Mouse (Mus musculus) splenic B cell, adult 2 months (primary cell): ENCODE results near the gene Znhit2.
A peak's percentile ranks its signal among the peaks of the same experiment; 100 is the strongest.

ENCODE experiments used
- DNase-seq: peaks from one replicate; pipeline ENCODE4 v3.0.0-alpha.2; 2011; ENCODE audit warnings: low read depth, low spot score
- H3K27me3 ChIP-seq: 2 replicates; pipeline ENCODE4 v1.6.1; 2012; ENCODE audit warnings: mild to moderate bottlenecking, low read length, moderate library complexity, mixed read lengths; ENCODE audit not compliant: control insufficient read depth, poor library complexity, insufficient read depth, severe bottlenecking
- H3K36me3 ChIP-seq: 2 replicates; pipeline ENCODE4 v1.6.1; 2012; ENCODE audit warnings: mild to moderate bottlenecking, low read length, moderate library complexity, mixed read lengths; ENCODE audit not compliant: control insufficient read depth, poor library complexity, insufficient read depth, severe bottlenecking

Gene Znhit2

GRCm38 (mm10) chr19:6076564-6077393 lies 15.8 kb downstream of the Znhit2 start, which contains the start of gene Vps51:
Gene Vps51 (minus strand): TSS chr19:6077231.
- no peaks in the 10 kb centered on the region for H3K27me3 ChIP-seq
- peak; percentile 93 for DNase-seq

GRCm38 (mm10) chr19:6079983-6080480 lies 19.0 kb downstream of the Znhit2 start, which contains the start of gene Tmem262:
Gene Tmem262 (plus strand): TSS chr19:6080033.
- H3K27me3 ChIP-seq = no peaks in the 10 kb centered on the region
- H3K36me3 ChIP-seq = peaks cover 2% of the 10 kb centered on the region; the same call in 1 of the 2 replicates
- no peak for DNase-seq

More at GRCm38 (mm10) chr19:6076564-6077393, 15.8 kb downstream of the Znhit2 start, which contains the start of gene Vps51:
- H3K36me3 ChIP-seq = peaks cover 2% of the 10 kb centered on the region; the same call in 1 of the 2 replicates

GRCm38 (mm10) chr19:6082156-6082555 lies 21.2 kb downstream of the Znhit2 start, which contains the start of gene Gm28374:
Gene Gm28374 (minus strand): TSS chr19:6082256.
- no peak for DNase-seq
- Histone ChIP-seq H3K27me3 (no peaks in the 10 kb centered on the region), H3K36me3 (peaks cover 2% of the 10 kb centered on the region; the same call in 1 of the 2 replicates)

- Histone ChIP-seq H3K36me3 (peaks cover 2% of the 10 kb centered on the region; the same call in 1 of the 2 replicates), H3K27me3 (no peaks in the 10 kb centered on the region)
- DNase-seq = peak; percentile 99
These were observed 23.7 kb downstream of the Znhit2 start, which contains the start of the genes Zfpl1 and Cdca5 for GRCm38 (mm10) chr19:6084478-6085248. Gene Zfpl1 (minus strand): TSS chr19:6084956. Gene Cdca5 (plus strand): TSS chr19:6084983.

GRCm38 (mm10) chr19:6085417-6085879 lies 24.5 kb downstream of the Znhit2 start:
- Histone ChIP-seq H3K27me3 (no peaks in the 10 kb centered on the region), H3K36me3 (peaks cover 2% of the 10 kb centered on the region; the same call in 1 of the 2 replicates)
- DNase-seq = peak; percentile 81

GRCm38 (mm10) chr19:6088841-6089240 lies 27.8 kb downstream of the Znhit2 start:
- DNase-seq = no peak
- H3K36me3 ChIP-seq = no peaks in the 10 kb centered on the region
- H3K27me3 ChIP-seq = no peaks in the 10 kb centered on the region

GRCm38 (mm10) chr19:6094119-6094518 lies 33.1 kb downstream of the Znhit2 start, which contains the start of gene AC131692.1:
Gene AC131692.1 (plus strand): TSS chr19:6094419.
- no peaks in the 10 kb centered on the region for H3K36me3 ChIP-seq
- DNase-seq = no peak
- no peaks in the 10 kb centered on the region for H3K27me3 ChIP-seq

- H3K36me3 ChIP-seq = no peaks in the 10 kb centered on the region
- DNase-seq = no peak
- H3K27me3 ChIP-seq = no peaks in the 10 kb centered on the region
These were observed 36.9 kb downstream of the Znhit2 start for GRCm38 (mm10) chr19:6097847-6098246.

GRCm38 (mm10) chr19:6101186-6101585 lies 40.2 kb downstream of the Znhit2 start:
- Histone ChIP-seq H3K27me3 (no peaks in the 10 kb centered on the region), H3K36me3 (no peaks in the 10 kb centered on the region)
- DNase-seq = no peak

- Histone ChIP-seq H3K27me3 (no peaks in the 10 kb centered on the region), H3K36me3 (no peaks in the 10 kb centered on the region)
- DNase-seq = no peak
These were observed 41.3 kb downstream of the Znhit2 start for GRCm38 (mm10) chr19:6102169-6102853.

- no peaks in the 10 kb centered on the region for H3K36me3 ChIP-seq
- H3K27me3 ChIP-seq = no peaks in the 10 kb centered on the region
These were observed 43.5 kb downstream of the Znhit2 start for GRCm38 (mm10) chr19:6104476-6104875.

GRCm38 (mm10) chr19:6105586-6105985 lies 44.6 kb downstream of the Znhit2 start, which contains the start of gene Naaladl1:
Gene Naaladl1 (plus strand): TSS chr19:6105782.
- no peak for DNase-seq
- no peaks in the 10 kb centered on the region for H3K27me3 ChIP-seq
- H3K36me3 ChIP-seq = no peaks in the 10 kb centered on the region

More at GRCm38 (mm10) chr19:6104476-6104875, 43.5 kb downstream of the Znhit2 start:
- DNase-seq = no peak
